Mouse (Mus musculus): ENCODE data around the gene Dpf3. TPM values are rescaled to one million over a fixed set of nuclear protein-coding genes. Genes with fewer than 3 reads are reported as not detected.

The Dpf3 gene
- polyA plus RNA-seq, 1 experiment: 3.8 TPM

- TF ChIP-seq POLR2A (IDR thresholded peaks at IDR 0.05; ENCODE audit: extremely low read depth, insufficient read depth, low read length) (no peak), CTCF (IDR thresholded peaks at IDR 0.05; ENCODE audit: extremely low read depth, insufficient read depth, low read length) (no peak)
- no peak overlapping the region for H3K4me3 ChIP-seq (ENCODE audit: insufficient read depth, low read length)
- H3K27ac ChIP-seq (ENCODE audit: insufficient read depth, low read length): no peak overlapping the region
- H3K4me1 ChIP-seq (ENCODE audit: control insufficient read depth, insufficient read depth, low read length): no peaks in the 10 kb centered on the region
Observed at GRCm38 (mm10) chr12:83233651-83234050, 253.9 kb downstream of the Dpf3 start.

- H3K27ac ChIP-seq (ENCODE audit: insufficient read depth, low read length): no peak overlapping the region
- no peak overlapping the region for H3K4me3 ChIP-seq (ENCODE audit: insufficient read depth, low read length)
- no peaks in the 10 kb centered on the region for H3K4me1 ChIP-seq (ENCODE audit: control insufficient read depth, insufficient read depth, low read length)
- no peak for TF ChIP-seq POLR2A (IDR thresholded peaks at IDR 0.05; ENCODE audit: extremely low read depth, insufficient read depth, low read length)
- TF ChIP-seq CTCF (IDR thresholded peaks at IDR 0.05; ENCODE audit: extremely low read depth, insufficient read depth, low read length): no peak
Observed at GRCm38 (mm10) chr12:83232916-83233315, 254.6 kb downstream of the Dpf3 start.

- TF ChIP-seq CTCF (IDR thresholded peaks at IDR 0.05; ENCODE audit: extremely low read depth, insufficient read depth, low read length) (no peak), POLR2A (IDR thresholded peaks at IDR 0.05; ENCODE audit: extremely low read depth, insufficient read depth, low read length) (no peak)
Observed at GRCm38 (mm10) chr12:83231258-83231657, 256.3 kb downstream of the Dpf3 start.

GRCm38 (mm10) chr12:83229683-83230082 is 257.8 kb downstream of the Dpf3 start:
- no peak overlapping the region for H3K27ac ChIP-seq (ENCODE audit: insufficient read depth, low read length)
- TF ChIP-seq CTCF (IDR thresholded peaks at IDR 0.05; ENCODE audit: extremely low read depth, insufficient read depth, low read length): no peak
- TF ChIP-seq POLR2A (IDR thresholded peaks at IDR 0.05; ENCODE audit: extremely low read depth, insufficient read depth, low read length): no peak
- H3K4me1 ChIP-seq (ENCODE audit: control insufficient read depth, insufficient read depth, low read length): no peaks in the 10 kb centered on the region
- no peak overlapping the region for H3K4me3 ChIP-seq (ENCODE audit: insufficient read depth, low read length)

More at GRCm38 (mm10) chr12:83231258-83231657, 256.3 kb downstream of the Dpf3 start:
- Histone ChIP-seq H3K4me1 (ENCODE audit: control insufficient read depth, insufficient read depth, low read length) (no peaks in the 10 kb centered on the region), H3K4me3 (ENCODE audit: insufficient read depth, low read length) (no peak overlapping the region), H3K27ac (ENCODE audit: insufficient read depth, low read length) (no peak overlapping the region)

- Histone ChIP-seq H3K4me1 (ENCODE audit: control insufficient read depth, insufficient read depth, low read length) (no peaks in the 10 kb centered on the region), H3K4me3 (ENCODE audit: insufficient read depth, low read length) (no peak overlapping the region), H3K27ac (ENCODE audit: insufficient read depth, low read length) (no peak overlapping the region)
- TF ChIP-seq POLR2A (IDR thresholded peaks at IDR 0.05; ENCODE audit: extremely low read depth, insufficient read depth, low read length) (no peak), CTCF (IDR thresholded peaks at IDR 0.05; ENCODE audit: extremely low read depth, insufficient read depth, low read length) (no peak)
Observed at GRCm38 (mm10) chr12:83227014-83227413, 260.5 kb downstream of the Dpf3 start.

- no peak overlapping the region for H3K4me3 ChIP-seq (ENCODE audit: insufficient read depth, low read length)
- no peaks in the 10 kb centered on the region for H3K4me1 ChIP-seq (ENCODE audit: control insufficient read depth, insufficient read depth, low read length)
- TF ChIP-seq POLR2A (IDR thresholded peaks at IDR 0.05; ENCODE audit: extremely low read depth, insufficient read depth, low read length) (no peak), CTCF (IDR thresholded peaks at IDR 0.05; ENCODE audit: extremely low read depth, insufficient read depth, low read length) (no peak)
- H3K27ac ChIP-seq (ENCODE audit: insufficient read depth, low read length): no peak overlapping the region
Observed at GRCm38 (mm10) chr12:83220964-83221363, 266.6 kb downstream of the Dpf3 start.

GRCm38 (mm10) chr12:83213879-83214341 is 273.6 kb downstream of the Dpf3 start:
- Histone ChIP-seq H3K27ac (ENCODE audit: insufficient read depth, low read length) (no peak overlapping the region), H3K4me1 (ENCODE audit: control insufficient read depth, insufficient read depth, low read length) (peaks cover 2% of the 10 kb centered on the region; the same call in 1 of the 2 replicates), H3K4me3 (ENCODE audit: insufficient read depth, low read length) (no peak overlapping the region)
- no peak for TF ChIP-seq POLR2A (IDR thresholded peaks at IDR 0.05; ENCODE audit: extremely low read depth, insufficient read depth, low read length)
- TF ChIP-seq CTCF (IDR thresholded peaks at IDR 0.05; ENCODE audit: extremely low read depth, insufficient read depth, low read length): no peak

GRCm38 (mm10) chr12:83211976-83212375 is 275.5 kb downstream of the Dpf3 start:
- no peak for TF ChIP-seq CTCF (IDR thresholded peaks at IDR 0.05; ENCODE audit: extremely low read depth, insufficient read depth, low read length)
- TF ChIP-seq POLR2A (IDR thresholded peaks at IDR 0.05; ENCODE audit: extremely low read depth, insufficient read depth, low read length): no peak
- Histone ChIP-seq H3K4me1 (ENCODE audit: control insufficient read depth, insufficient read depth, low read length) (peaks cover 2% of the 10 kb centered on the region; the same call in 1 of the 2 replicates), H3K4me3 (ENCODE audit: insufficient read depth, low read length) (no peak overlapping the region), H3K27ac (ENCODE audit: insufficient read depth, low read length) (no peak overlapping the region)

GRCm38 (mm10) chr12:83211146-83211822 is 276.2 kb downstream of the Dpf3 start:
- H3K4me1 ChIP-seq (ENCODE audit: control insufficient read depth, insufficient read depth, low read length): peaks cover 2% of the 10 kb centered on the region; the same call in 1 of the 2 replicates
- no peak overlapping the region for H3K4me3 ChIP-seq (ENCODE audit: insufficient read depth, low read length)
- no peak for TF ChIP-seq POLR2A (IDR thresholded peaks at IDR 0.05; ENCODE audit: extremely low read depth, insufficient read depth, low read length)
- no peak for TF ChIP-seq CTCF (IDR thresholded peaks at IDR 0.05; ENCODE audit: extremely low read depth, insufficient read depth, low read length)
- no peak overlapping the region for H3K27ac ChIP-seq (ENCODE audit: insufficient read depth, low read length)

- TF ChIP-seq CTCF (IDR thresholded peaks at IDR 0.05; ENCODE audit: extremely low read depth, insufficient read depth, low read length) (no peak), POLR2A (IDR thresholded peaks at IDR 0.05; ENCODE audit: extremely low read depth, insufficient read depth, low read length) (no peak)
Observed at GRCm38 (mm10) chr12:83210735-83211134, 276.8 kb downstream of the Dpf3 start.

More at GRCm38 (mm10) chr12:83210735-83211134, 276.8 kb downstream of the Dpf3 start:
- H3K4me1 ChIP-seq (ENCODE audit: control insufficient read depth, insufficient read depth, low read length): peaks cover 2% of the 10 kb centered on the region; the same call in 1 of the 2 replicates
- H3K4me3 ChIP-seq (ENCODE audit: insufficient read depth, low read length): no peak overlapping the region
- H3K27ac ChIP-seq (ENCODE audit: insufficient read depth, low read length): no peak overlapping the region
